ENCODE assay signal across 23 mouse cellular contexts in genomic region chr12:12288586-12288985, GRCm38 (mm10). TPM values are rescaled to one million over a fixed set of nuclear protein-coding genes. Genes with fewer than 3 reads are reported as not detected.
DNase-seq lines count a peak whose midpoint lies in the region; ATAC-seq and TF ChIP-seq lines count a peak whose summit lies in the region.
"Had no signal": no experiment of that assay in that cellular context is flagged by ENCODE, and none has a peak within 500 bp of the region (broad histone marks: within the 10 kb centered on the region; RNA-seq: fewer than 3 reads in every experiment).

No protein-coding gene starts in this region.

- H3K9me3 ChIP-seq in forebrain, postnatal 0 days (ENCODE audit: low read length) = no peaks in the 10 kb centered on the region
- no peaks in the 10 kb centered on the region for H3K9me3 ChIP-seq in midbrain, postnatal 0 days (ENCODE audit: low read length)
- H3K9me3 ChIP-seq: embryonic facial prominence, embryonic 10.5 days; heart, embryonic 12.5 days; midbrain, embryonic 12.5 days had no signal

- no peak for ATAC-seq in forebrain, postnatal 0 days
- no peak for ATAC-seq in midbrain, postnatal 0 days (ENCODE audit: low FRiP score)
- ATAC-seq: CD4-positive, CD25-positive, alpha-beta regulatory T cell, adult 4 months; Patski had no signal

- peak overlapping the region; percentile 90 for H3K27ac ChIP-seq in layer of hippocampus, adult 2 months
- H3K27ac ChIP-seq in forebrain, postnatal 0 days (ENCODE audit: low read depth, low read length) = peak overlapping the region; percentile 95
- H3K27ac ChIP-seq in midbrain, postnatal 0 days (ENCODE audit: low read depth, low read length) = peak overlapping the region; percentile 85
- H3K27ac ChIP-seq: embryonic facial prominence, embryonic 10.5 days; liver, embryonic 14.5 days; midbrain, embryonic 12.5 days had no signal

- 53% methylated on average over 1 of the region's 1 CpGs for WGBS in forebrain, postnatal 0 days
- 74% methylated on average over 1 of the region's 1 CpGs for WGBS in midbrain, postnatal 0 days

- no peaks in the 10 kb centered on the region for H3K27me3 ChIP-seq in forebrain, postnatal 0 days (ENCODE audit: insufficient read depth, low read length)
- no peaks in the 10 kb centered on the region for H3K27me3 ChIP-seq in midbrain, postnatal 0 days (ENCODE audit: insufficient read depth, low read length)
- H3K27me3 ChIP-seq: heart, embryonic 12.5 days; midbrain, embryonic 12.5 days; Patski had no signal

- H3K9ac ChIP-seq in forebrain, postnatal 0 days = no peak overlapping the region
- H3K9ac ChIP-seq in midbrain, postnatal 0 days (replicated peaks; ENCODE audit: low read length, poor library complexity, severe bottlenecking) = no peak overlapping the region
- H3K9ac ChIP-seq: heart, embryonic 12.5 days; liver, embryonic 14.5 days; midbrain, embryonic 12.5 days had no signal

- DNase-seq in cerebellum, postnatal 14 days = peak; percentile 36 to 50
- no peak for DNase-seq in cerebellum, postnatal 4 days (ENCODE audit: low spot score in 2 of 2)
- DNase-seq in layer of hippocampus, adult 2 months (ENCODE audit: low spot score in 2 of 2) = no peak
- DNase-seq in layer of hippocampus, postnatal 10 days (ENCODE audit: low spot score in 2 of 2) = no peak
- DNase-seq in forebrain, postnatal 0 days = peak; percentile 66
- DNase-seq in midbrain, postnatal 0 days (ENCODE audit: low spot score) = no peak
- DNase-seq in gastrocnemius, postnatal 25 days = no peak
- DNase-seq: adrenal gland, adult 8-10 months; cerebellum, adult 11-12 months; gastrocnemius, adult 2 months; heart, adult 11 months; heart, postnatal 14 days; kidney, adult 9 months; kidney, postnatal 25 days; layer of hippocampus, adult 9-11 months; right cerebral cortex, adult 18-20 months; thymus, postnatal 25 days had no signal

- peaks cover 28% of the 10 kb centered on the region for H3K4me1 ChIP-seq in forebrain, postnatal 0 days (ENCODE audit: insufficient read depth)
- peaks cover 24% of the 10 kb centered on the region for H3K4me1 ChIP-seq in midbrain, postnatal 0 days (ENCODE audit: insufficient read depth, low read length)

- H3K36me3 ChIP-seq in forebrain, postnatal 0 days (ENCODE audit: insufficient read depth) = no peaks in the 10 kb centered on the region
- H3K36me3 ChIP-seq in midbrain, postnatal 0 days (ENCODE audit: insufficient read depth, low read length) = no peaks in the 10 kb centered on the region
- H3K36me3 ChIP-seq: embryonic facial prominence, embryonic 10.5 days; heart, embryonic 12.5 days; midbrain, embryonic 12.5 days had no signal

- H3K4me3 ChIP-seq in layer of hippocampus, adult 2 months = no peak overlapping the region
- H3K4me3 ChIP-seq in forebrain, postnatal 0 days (ENCODE audit: low read depth, low read length) = no peak overlapping the region
- H3K4me3 ChIP-seq in midbrain, postnatal 0 days (ENCODE audit: low read depth, low read length) = no peak overlapping the region
- H3K4me3 ChIP-seq: embryonic facial prominence, embryonic 10.5 days; gastrocnemius, adult 2 months; heart, embryonic 12.5 days; midbrain, embryonic 12.5 days had no signal

- H3K4me2 ChIP-seq in forebrain, postnatal 0 days (ENCODE audit: low read depth) = no peak overlapping the region
- H3K4me2 ChIP-seq in midbrain, postnatal 0 days (ENCODE audit: low read depth, low read length, poor library complexity, severe bottlenecking) = no peak overlapping the region
- H3K4me2 ChIP-seq: heart, embryonic 12.5 days; midbrain, embryonic 12.5 days had no signal

- no peak for TF ChIP-seq CTCF in layer of hippocampus, adult 2 months (conservative IDR thresholded peaks at IDR 0.05)
- no peak for TF ChIP-seq CTCF in forebrain, postnatal 0 days (IDR thresholded peaks at IDR 0.05; ENCODE audit: low read depth)
- no peak for TF ChIP-seq CTCF in midbrain, postnatal 0 days (IDR thresholded peaks at IDR 0.05)

RNA-seq across cellular contexts. Expression of gene Fam49a, which starts 26.6 kb away (rescaled TPM):
- total RNA-seq in layer of hippocampus, adult 2 months (2021) = 100 to 1,000 TPM; 178 to 186 TPM
- total RNA-seq in layer of hippocampus, postnatal 10 days (2021) = 100 to 1,000 TPM; 253 to 256 TPM
- 202 and 242 TPM in 2 replicates for total RNA-seq in forebrain, postnatal 0 days (2014; rRNA removed)
- polyA plus RNA-seq in forebrain, postnatal 0 days (2015; fragmentation: Nextera tagmentation; extraction: Ambion mirVana) = 120 and 127 TPM in 2 replicates
- 88.2 and 96.7 TPM in 2 replicates for total RNA-seq in midbrain, postnatal 0 days (2014; rRNA removed)
- 58.3 and 60.0 TPM in 2 replicates for polyA plus RNA-seq in midbrain, postnatal 0 days (2015; fragmentation: Nextera tagmentation; extraction: Ambion mirVana)
- 1 to 10 TPM; 4.6 to 6.5 TPM for total RNA-seq in gastrocnemius, postnatal 25 days (2021)

Comparison
In these comparisons a context has a peak if more than half of its experiments do, and no peak if none do; other contexts are left out.
1. DNase-seq: peak in cerebellum, postnatal 14 days (2 of 2) and forebrain, postnatal 0 days (single experiment); none in cerebellum, postnatal 4 days (0 of 2), layer of hippocampus, adult 2 months (0 of 2), layer of hippocampus, postnatal 10 days (0 of 2), midbrain, postnatal 0 days (single experiment) and gastrocnemius, postnatal 25 days (single experiment).
2. RNA of gene Fam49a, which starts 26.6 kb away (total RNA-seq): 253 to 256 TPM in layer of hippocampus, postnatal 10 days, 202 to 242 TPM in forebrain, postnatal 0 days, 178 to 186 TPM in layer of hippocampus, adult 2 months and 88.2 to 96.7 TPM in midbrain, postnatal 0 days; 4.6 to 6.5 TPM in gastrocnemius, postnatal 25 days; every median in the first group is over 10 times any median in the second.
3. Peak in every context shown above with its lines, with median percentiles within 50 percentile points of each other: H3K27ac ChIP-seq.